11 mouse cellular contexts compared by ENCODE assay signal in genomic region chr5:135901354-135902095, GRCm38 (mm10). TPM values are rescaled to one million over a fixed set of nuclear protein-coding genes. Genes with fewer than 3 reads are reported as not detected.
DNase-seq lines count a peak whose midpoint lies in the region; ATAC-seq and TF ChIP-seq lines count a peak whose summit lies in the region.
"Had no signal": no experiment of that assay in that cellular context is flagged by ENCODE, and none has a peak within 500 bp of the region (broad histone marks: within the 10 kb centered on the region; RNA-seq: fewer than 3 reads in every experiment).

No protein-coding gene starts in this region.

- intact Hi-C loops in left cerebral cortex, adult 2 months (cut with DNase I): no loop called here

- H3K27me3 ChIP-seq in ES-Bruce4 (ENCODE audit: control insufficient read depth, insufficient read depth, low read length, poor library complexity, severe bottlenecking): no peaks in the 10 kb centered on the region
- H3K27me3 ChIP-seq in forebrain, embryonic 14.5 days (replicated peaks; ENCODE audit: control insufficient read depth, insufficient read depth, low read length): no peaks in the 10 kb centered on the region
- no peaks in the 10 kb centered on the region for H3K27me3 ChIP-seq in heart, embryonic 11.5 days (ENCODE audit: control insufficient read depth, insufficient read depth, low read length)
- H3K27me3 ChIP-seq: embryonic facial prominence, embryonic 15.5 days; lung, embryonic 15.5 days had no signal

- H3K9me3 ChIP-seq in ES-Bruce4 (replicated peaks; ENCODE audit: control insufficient read depth, insufficient read depth, low read length, poor library complexity, severe bottlenecking): no peaks in the 10 kb centered on the region
- no peaks in the 10 kb centered on the region for H3K9me3 ChIP-seq in forebrain, embryonic 14.5 days (replicated peaks; ENCODE audit: control insufficient read depth, low read length)
- H3K9me3 ChIP-seq in heart, embryonic 11.5 days (replicated peaks; ENCODE audit: control insufficient read depth, low read length): no peaks in the 10 kb centered on the region
- H3K9me3 ChIP-seq: embryonic facial prominence, embryonic 15.5 days; lung, embryonic 15.5 days had no signal

- peak; percentile 43 for TF ChIP-seq CTCF in left cerebral cortex, adult 2 months (IDR thresholded peaks at IDR 0.05)
- peak; percentile 84 for TF ChIP-seq CTCF in ES-Bruce4 (IDR thresholded peaks at IDR 0.05; ENCODE audit: low read depth, low read length)

- no peak overlapping the region for H3K27ac ChIP-seq in left cerebral cortex, adult 2 months
- no peak overlapping the region for H3K27ac ChIP-seq in ES-Bruce4 (ENCODE audit: insufficient read depth, low read length)
- H3K27ac ChIP-seq in forebrain, embryonic 14.5 days (ENCODE audit: low read depth, low read length): no peak overlapping the region
- no peak overlapping the region for H3K27ac ChIP-seq in heart, embryonic 11.5 days (ENCODE audit: low read depth, low read length)
- H3K27ac ChIP-seq: embryonic facial prominence, embryonic 15.5 days; lung, embryonic 15.5 days had no signal

- no peak for DNase-seq in left cerebral cortex, adult 2 months (ENCODE audit: extremely low spot score in 1 of 2, low spot score in 2 of 2)
- DNase-seq in left cerebral cortex, adult 9 months (ENCODE audit: low spot score in 2 of 2): no peak
- DNase-seq in ZHBTc4 (ENCODE audit: low read depth, low spot score): peak; percentile 92
- peak; percentile 47 for DNase-seq in naive thymus-derived CD4-positive, alpha-beta T cell, adult 2 months (ENCODE audit: low read depth)
- DNase-seq in forebrain, embryonic 14.5 days (ENCODE audit: low spot score): no peak
- no peak for DNase-seq in layer of hippocampus, postnatal 10 days (ENCODE audit: low spot score in 2 of 2)

- TF ChIP-seq EP300 in ES-Bruce4 (IDR thresholded peaks at IDR 0.05; ENCODE audit: insufficient read depth, low read depth, low read length): 0 out of 2 replicates have a peak, but pooled peaks have one; percentile 9

- no peak overlapping the region for H3K9ac ChIP-seq in ES-Bruce4 (ENCODE audit: low read depth, poor library complexity, severe bottlenecking)
- no peak overlapping the region for H3K9ac ChIP-seq in forebrain, embryonic 14.5 days (ENCODE audit: low read length)
- no peak overlapping the region for H3K9ac ChIP-seq in heart, embryonic 11.5 days (ENCODE audit: low read depth, low read length)
- H3K9ac ChIP-seq: embryonic facial prominence, embryonic 15.5 days; lung, embryonic 15.5 days had no signal

- WGBS in forebrain, embryonic 14.5 days: 66% methylated on average over 6 of the region's 6 CpGs
- WGBS in heart, embryonic 11.5 days (ENCODE audit: insufficient replicate concordance): 61% methylated on average over 6 of the region's 6 CpGs

- peaks cover 1% of the 10 kb centered on the region; the same call in 1 of the 2 replicates for H3K36me3 ChIP-seq in ES-Bruce4 (ENCODE audit: control insufficient read depth, insufficient read depth, low read length, poor library complexity, severe bottlenecking)
- H3K36me3 ChIP-seq in forebrain, embryonic 14.5 days (ENCODE audit: control insufficient read depth, insufficient read depth, low read length): peaks cover 12% of the 10 kb centered on the region
- no peaks in the 10 kb centered on the region for H3K36me3 ChIP-seq in heart, embryonic 11.5 days (ENCODE audit: control insufficient read depth, insufficient read depth, low read length)
- H3K36me3 ChIP-seq: lung, embryonic 15.5 days had no signal

- no peak for ATAC-seq in forebrain, embryonic 14.5 days
- no peak for ATAC-seq in heart, embryonic 11.5 days (replicated peaks; ENCODE audit: insufficient number of reproducible peaks, low FRiP score, low TSS enrichment)

- no peak overlapping the region for H3K4me2 ChIP-seq in forebrain, embryonic 14.5 days (ENCODE audit: low read length)
- no peak overlapping the region for H3K4me2 ChIP-seq in heart, embryonic 11.5 days
- H3K4me2 ChIP-seq: embryonic facial prominence, embryonic 15.5 days; lung, embryonic 15.5 days had no signal

- no peak overlapping the region for H3K4me3 ChIP-seq in left cerebral cortex, adult 2 months
- H3K4me3 ChIP-seq in ES-Bruce4 (ENCODE audit: low read depth, low read length): no peak overlapping the region
- no peak overlapping the region for H3K4me3 ChIP-seq in forebrain, embryonic 14.5 days (ENCODE audit: low read depth, low read length)
- no peak overlapping the region for H3K4me3 ChIP-seq in heart, embryonic 11.5 days (ENCODE audit: low read depth, low read length)
- H3K4me3 ChIP-seq: embryonic facial prominence, embryonic 15.5 days; lung, embryonic 15.5 days had no signal

- TF ChIP-seq POLR2A in ES-Bruce4 (IDR thresholded peaks at IDR 0.05; ENCODE audit: insufficient read depth, low read length): no peak

- H3K4me1 ChIP-seq in ES-Bruce4 (ENCODE audit: control insufficient read depth, insufficient read depth, low read length): no peaks in the 10 kb centered on the region
- H3K4me1 ChIP-seq in forebrain, embryonic 14.5 days (ENCODE audit: control insufficient read depth, insufficient read depth, low read length): peaks cover 7% of the 10 kb centered on the region; the same call in 1 of the 2 replicates
- peaks cover 9% of the 10 kb centered on the region; the same call in 1 of the 2 replicates for H3K4me1 ChIP-seq in heart, embryonic 11.5 days (ENCODE audit: control insufficient read depth, insufficient read depth, low read length)

RNA-seq across cellular contexts. Expression of gene Hspb1, which starts 13.8 kb away (rescaled TPM):
- total RNA-seq in left cerebral cortex, adult 2 months (2021): 10 to 100 TPM; 19.2 to 19.3 TPM
- polyA plus RNA-seq in ES-Bruce4 (2011; ENCODE audit: insufficient read depth, insufficient read length, low read depth, missing spikeins): 426 and 500 TPM in 2 replicates
- 6.6 and 8.1 TPM in 2 replicates for polyA plus RNA-seq in forebrain, embryonic 14.5 days (2014; fragmentation: Nextera tagmentation; extraction: Ambion mirVana)
- 815 and 827 TPM in 2 replicates for polyA plus RNA-seq in heart, embryonic 11.5 days (2014; fragmentation: Nextera tagmentation; extraction: Ambion mirVana)
- 1 to 10 TPM; 4.2 to 6.1 TPM for total RNA-seq in layer of hippocampus, postnatal 10 days (2021)
- total RNA-seq: neutrophil, adult 5-6 weeks had no signal

RNA-seq across cellular contexts. Expression of gene Ywhag, which starts 32.9 kb away (rescaled TPM):
- 1,000 to 10,000 TPM; 1,191 to 1,224 TPM for total RNA-seq in left cerebral cortex, adult 2 months (2021)
- 372 TPM in 2 replicates for polyA plus RNA-seq in ES-Bruce4 (2011; ENCODE audit: insufficient read depth, insufficient read length, low read depth, missing spikeins)
- 361 and 450 TPM in 2 replicates for polyA plus RNA-seq in forebrain, embryonic 14.5 days (2014; fragmentation: Nextera tagmentation; extraction: Ambion mirVana)
- polyA plus RNA-seq in heart, embryonic 11.5 days (2014; fragmentation: Nextera tagmentation; extraction: Ambion mirVana): 103 and 108 TPM in 2 replicates
- total RNA-seq in layer of hippocampus, postnatal 10 days (2021): 1,000 to 10,000 TPM; 1,571 to 1,708 TPM

Comparison
In these comparisons a context has a peak if more than half of its experiments do, and no peak if none do; other contexts are left out.
1. DNase-seq: peak in ZHBTc4 (single experiment) and naive thymus-derived CD4-positive, alpha-beta T cell, adult 2 months (single experiment); none in left cerebral cortex, adult 2 months (0 of 2), left cerebral cortex, adult 9 months (0 of 2), forebrain, embryonic 14.5 days (single experiment) and layer of hippocampus, postnatal 10 days (0 of 2).
2. RNA of gene Hspb1, which starts 13.8 kb away (polyA plus RNA-seq): 815 to 827 TPM in heart, embryonic 11.5 days and 426 to 500 TPM in ES-Bruce4; 6.6 to 8.1 TPM in forebrain, embryonic 14.5 days; every median in the first group is over 10 times any median in the second.